Mouse (Mus musculus): ENCODE data around the gene Cage1. TPM values are rescaled to one million over a fixed set of nuclear protein-coding genes. Genes with fewer than 3 reads are reported as not detected.

Gene Cage1
- polyA plus RNA-seq, 1 experiment from 2014 or later, result 1.3 TPM

DNA sequence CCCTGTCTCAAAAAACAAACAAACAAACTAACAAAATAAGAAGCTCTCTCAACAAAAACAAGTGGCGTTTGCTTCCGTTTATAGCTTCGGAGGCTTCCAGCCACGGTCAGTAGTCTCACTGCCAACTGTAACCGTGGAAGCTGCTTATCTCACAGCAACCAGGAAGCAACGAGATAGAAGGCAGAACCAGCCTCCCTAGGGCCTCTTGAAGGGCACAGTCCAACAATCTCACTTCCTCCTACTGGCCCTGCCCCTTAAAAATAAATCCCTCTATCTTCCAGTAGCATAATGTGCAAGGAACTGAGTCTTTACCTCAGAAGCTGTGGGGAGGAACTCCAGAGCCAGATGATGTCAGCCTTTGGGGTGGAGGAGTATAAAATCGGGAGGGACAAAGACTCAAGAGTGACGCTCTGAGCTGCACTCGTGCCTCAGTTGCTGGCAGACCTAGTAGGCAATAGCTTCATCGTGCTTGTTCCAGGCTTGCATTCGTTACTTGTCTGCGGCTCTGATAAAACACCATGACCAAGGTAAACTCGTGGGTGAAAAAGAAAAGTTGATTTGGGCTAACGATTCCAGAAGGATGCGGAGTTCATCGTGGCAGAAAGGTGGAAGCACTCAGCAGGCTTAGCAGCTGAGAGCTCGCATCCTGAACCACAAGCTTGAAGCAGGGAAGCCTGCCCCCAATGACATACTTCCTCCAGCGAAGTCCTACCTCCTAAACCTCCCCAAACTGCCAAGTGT lies 78.2 kb downstream of the Cage1 start:
- no peak for DNase-seq (ENCODE audit: low spot score)
- WGBS, result 86% methylated on average over 18 of the region's 18 CpGs
- H3K4me3 ChIP-seq (ENCODE audit: low read depth, low read length), result no peak overlapping the region
- H3K27me3 ChIP-seq (replicated peaks; ENCODE audit: control insufficient read depth, insufficient read depth, low read length), result no peaks in the 10 kb centered on the region
- no peak overlapping the region for H3K27ac ChIP-seq (ENCODE audit: low read depth)
- no peak overlapping the region for H3K9ac ChIP-seq (ENCODE audit: low read length)
- H3K4me2 ChIP-seq (ENCODE audit: low read length), result no peak overlapping the region
- ATAC-seq (replicated peaks; ENCODE audit: low FRiP score, low TSS enrichment, low read depth), result no peak
- no peaks in the 10 kb centered on the region for H3K9me3 ChIP-seq (ENCODE audit: control insufficient read depth, low read length)
- H3K36me3 ChIP-seq (ENCODE audit: control insufficient read depth, insufficient read depth, low read length), result no peaks in the 10 kb centered on the region
- H3K4me1 ChIP-seq (replicated peaks; ENCODE audit: control insufficient read depth, insufficient read depth, low read length), result no peaks in the 10 kb centered on the region

Small RNA genes lying within 50 kb of the gene (microRNA-seq; reads per million reads assigned to microRNA genes)
- not detected for gene Gm27387

Other genes starting within 250 kb of the Cage1 start
- 121 and 124 TPM in 2 replicates for gene Ssr1, start 42.9 kb downstream of the Cage1 start, polyA plus RNA-seq (2014; fragmentation: Nextera tagmentation; extraction: Ambion mirVana)
- gene Riok1, start 74 bp downstream of the Cage1 start, polyA plus RNA-seq (2014; fragmentation: Nextera tagmentation; extraction: Ambion mirVana), result 47.7 and 53.7 TPM in 2 replicates
- gene Dsp, start 114.2 kb upstream of the Cage1 start, polyA plus RNA-seq (2014; fragmentation: Nextera tagmentation; extraction: Ambion mirVana), result 12.8 and 13.2 TPM in 2 replicates
- gene Snrnp48, start 167.9 kb upstream of the Cage1 start, polyA plus RNA-seq (2014; fragmentation: Nextera tagmentation; extraction: Ambion mirVana), result 42.1 and 42.9 TPM in 2 replicates